Mouse (Mus musculus) ES-Bruce4 (cell line): ENCODE data around the gene Dnajc7.
"Not testable (repeated sequence)": the region's sequence is repeated elsewhere in the genome, so short reads cannot be mapped to it uniquely, and the experiment has no call there.

Source experiments
- CTCF ChIP-seq: IDR thresholded peaks from one replicate; pipeline ENCODE4 v1.8.1; 2011; ENCODE audit warnings: low read depth, low read length
- POLR2A ChIP-seq: IDR thresholded peaks from one replicate; pipeline ENCODE4 v1.8.1; 2011; ENCODE audit warnings: low read length; ENCODE audit not compliant: insufficient read depth

DNA sequence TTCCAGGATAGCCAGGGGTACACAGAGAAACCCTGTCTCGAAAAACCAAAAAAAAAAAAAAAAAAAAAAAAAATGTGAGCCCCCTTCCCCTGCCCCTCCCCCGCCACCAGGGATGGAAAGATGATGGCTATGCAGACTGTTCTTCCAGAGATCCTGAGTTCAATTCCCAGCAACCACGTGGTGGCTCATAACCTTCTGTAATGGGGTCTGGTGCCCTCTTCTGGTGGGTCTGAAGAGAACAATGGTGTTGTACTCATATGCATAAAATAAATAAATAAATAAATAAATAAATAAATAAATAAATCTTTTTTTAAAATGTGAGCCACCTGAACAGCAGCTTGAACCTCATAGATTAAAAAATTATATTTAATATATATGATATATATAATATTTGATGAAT, 35.6 kb upstream of the Dnajc7 start:
- TF ChIP-seq CTCF, POLR2A: not testable (repeated sequence)
